Mouse (Mus musculus): Measurements from ENCODE around the gene 9230102O04Rik. TPM values are rescaled to one million over a fixed set of nuclear protein-coding genes. Genes with fewer than 3 reads are reported as not detected.

9230102O04Rik gene
- total RNA-seq, 4 experiments from 2014 or later, result not detected

DNA sequence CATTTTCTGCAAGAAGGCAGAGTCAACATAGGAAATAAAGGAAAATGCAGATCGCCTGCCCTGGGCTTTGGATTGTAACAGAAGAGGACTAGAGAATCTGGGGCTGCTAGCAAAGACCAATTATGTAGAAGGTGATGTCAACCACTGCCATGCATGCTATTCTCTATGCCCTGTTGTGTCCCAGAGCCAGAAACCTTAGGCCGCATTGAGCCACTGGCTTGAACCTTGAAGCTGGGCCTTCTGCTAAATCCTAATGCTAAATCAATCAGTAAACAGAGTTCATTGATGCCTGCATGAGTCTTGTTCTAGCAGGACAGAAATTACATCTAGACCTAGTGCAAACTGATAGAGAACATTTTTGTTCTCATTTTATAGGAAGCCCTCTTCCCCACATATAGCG lies 3.3 kb downstream of the 9230102O04Rik start:
- DNase-seq (ENCODE audit: low spot score in 2 of 2), result no peak

DNA sequence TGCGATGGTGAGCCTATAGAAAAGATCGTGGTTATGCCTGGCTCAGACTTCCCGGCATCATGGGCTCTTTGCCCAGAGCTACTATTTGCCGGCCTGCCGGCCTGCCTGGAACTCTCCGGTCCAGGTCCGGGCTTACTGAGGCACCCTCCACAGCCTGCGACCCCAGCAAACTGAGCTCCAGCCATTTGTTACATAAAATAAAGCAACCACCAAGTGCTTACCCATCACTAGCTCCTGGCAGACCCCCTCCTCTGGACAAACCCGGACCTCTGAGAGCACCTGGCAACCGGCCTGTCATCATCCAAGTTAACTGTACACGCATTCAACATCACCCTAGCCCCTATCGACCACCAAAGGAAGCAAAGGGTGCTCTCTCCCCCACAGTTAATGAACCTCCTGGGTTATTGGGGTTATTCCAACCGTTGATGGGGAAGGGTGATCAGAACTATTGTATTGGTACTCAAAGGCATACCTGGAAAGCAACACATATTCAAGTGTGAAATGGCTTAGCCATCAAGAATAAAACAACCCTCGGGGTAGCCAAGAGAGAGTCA lies 4.0 kb downstream of the 9230102O04Rik start:
- no peak for DNase-seq (ENCODE audit: low spot score in 2 of 2)

DNA sequence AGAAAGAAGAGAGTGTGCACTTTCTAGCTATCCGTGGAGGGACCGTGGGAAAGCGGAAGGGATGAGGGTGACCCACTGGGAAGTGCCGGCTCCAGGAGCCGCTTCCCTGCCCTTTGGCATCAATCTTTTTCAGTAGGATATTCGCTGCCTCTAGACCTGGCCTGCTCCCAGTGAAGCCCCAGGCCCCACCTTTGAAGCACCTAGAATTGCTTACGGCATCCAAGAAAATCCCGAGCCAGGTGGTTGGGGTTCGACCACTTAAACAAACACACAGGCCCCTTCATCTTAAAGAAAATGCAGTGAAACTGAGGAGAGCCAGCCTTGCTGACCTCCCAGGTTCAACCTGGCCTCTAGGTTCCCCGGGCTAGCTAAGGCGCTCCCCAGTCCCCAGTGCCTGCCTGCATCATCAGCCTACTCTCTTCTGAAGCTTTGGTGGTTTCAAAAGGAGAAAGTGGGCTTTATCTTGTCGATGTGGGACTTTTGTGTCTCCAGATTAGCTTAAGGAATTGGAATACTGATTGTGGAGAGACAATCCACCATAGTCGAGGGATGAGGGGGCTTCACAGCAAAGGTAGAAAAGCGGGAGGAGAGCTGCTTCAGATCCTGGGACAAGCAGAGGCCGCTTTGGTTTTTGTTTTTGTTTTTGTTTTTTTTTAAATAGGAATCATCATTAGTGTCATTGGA lies 4.7 kb downstream of the 9230102O04Rik start:
- DNase-seq (ENCODE audit: low spot score in 2 of 2), result no peak

DNA sequence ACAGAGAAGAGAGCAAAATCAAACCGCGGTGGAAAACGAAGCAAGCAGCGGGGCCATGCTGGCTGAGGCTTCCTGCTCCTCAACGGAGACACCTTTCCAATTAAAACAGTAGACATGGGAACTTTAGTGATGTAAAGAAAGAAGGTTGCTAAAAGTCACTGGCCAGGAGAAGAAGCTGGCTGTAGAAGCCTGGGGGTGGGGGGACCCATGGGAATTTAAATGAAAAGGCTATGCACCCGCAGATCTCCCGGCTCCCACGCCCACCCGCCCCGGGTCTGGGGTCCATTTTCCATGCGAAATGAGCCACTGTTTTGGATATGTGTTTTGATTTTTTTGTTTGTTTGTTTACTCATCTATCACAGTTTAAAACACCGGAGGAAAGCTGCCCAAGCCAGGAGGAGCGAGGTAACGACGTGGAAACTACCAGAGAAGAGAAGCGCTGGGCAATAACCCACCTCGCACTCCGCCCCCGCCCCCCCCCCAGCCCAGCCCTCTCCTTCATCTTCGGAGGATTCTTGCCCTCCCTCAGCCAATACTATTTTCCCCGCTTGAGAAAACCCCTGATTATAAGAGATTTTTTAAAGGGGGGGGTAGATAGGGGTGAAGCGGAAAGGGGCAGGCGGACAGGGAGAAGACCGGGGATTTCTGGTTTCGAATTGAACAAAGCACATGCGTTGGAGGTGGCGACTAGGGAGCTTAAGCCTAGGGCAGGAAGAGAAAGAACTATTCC lies 5.4 kb downstream of the 9230102O04Rik start:
- no peak for DNase-seq (ENCODE audit: low spot score in 2 of 2)

DNA sequence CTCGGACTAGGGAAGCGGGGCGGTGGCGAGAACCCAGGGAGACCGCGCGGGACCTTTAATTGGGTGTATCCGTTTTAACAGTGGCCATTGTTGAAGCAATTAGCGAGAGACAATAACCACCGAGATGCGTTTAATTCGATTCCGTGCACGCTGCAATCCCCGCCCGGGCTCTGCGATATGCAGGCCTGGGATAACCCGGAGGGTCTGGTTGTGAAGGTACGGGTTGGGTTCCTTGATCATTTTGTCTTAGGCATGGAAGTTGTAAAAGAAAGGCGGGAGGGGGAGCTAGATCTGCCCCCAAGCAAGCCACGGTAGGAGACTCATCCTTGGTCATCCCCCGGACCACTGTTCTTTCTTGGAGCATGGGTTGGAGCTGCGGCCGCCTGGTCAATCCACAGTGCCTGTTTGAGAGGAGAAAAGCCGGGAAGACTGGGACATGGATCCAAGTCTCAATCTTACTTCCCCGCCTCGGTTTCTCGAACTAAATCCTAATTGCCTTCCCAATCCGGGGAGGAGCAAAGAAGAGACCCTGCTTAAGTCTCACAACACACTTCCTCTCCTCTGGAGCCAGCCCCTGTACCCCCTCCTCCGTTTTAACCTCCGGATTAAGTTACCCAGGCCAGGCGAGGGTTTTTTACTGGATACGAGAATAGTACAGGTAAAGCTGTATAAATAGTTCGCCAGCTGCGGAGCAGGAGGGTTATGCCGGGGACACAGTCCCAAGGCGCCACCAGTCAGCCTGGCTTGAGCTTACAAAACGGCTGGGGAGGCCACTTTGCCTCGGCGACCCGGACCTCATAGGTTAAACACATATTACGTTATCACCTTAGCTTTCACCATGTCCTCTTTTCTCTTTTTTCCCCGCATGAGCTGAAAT lies 6.2 kb downstream of the 9230102O04Rik start:
- DNase-seq (ENCODE audit: low spot score in 2 of 2), result no peak

DNA sequence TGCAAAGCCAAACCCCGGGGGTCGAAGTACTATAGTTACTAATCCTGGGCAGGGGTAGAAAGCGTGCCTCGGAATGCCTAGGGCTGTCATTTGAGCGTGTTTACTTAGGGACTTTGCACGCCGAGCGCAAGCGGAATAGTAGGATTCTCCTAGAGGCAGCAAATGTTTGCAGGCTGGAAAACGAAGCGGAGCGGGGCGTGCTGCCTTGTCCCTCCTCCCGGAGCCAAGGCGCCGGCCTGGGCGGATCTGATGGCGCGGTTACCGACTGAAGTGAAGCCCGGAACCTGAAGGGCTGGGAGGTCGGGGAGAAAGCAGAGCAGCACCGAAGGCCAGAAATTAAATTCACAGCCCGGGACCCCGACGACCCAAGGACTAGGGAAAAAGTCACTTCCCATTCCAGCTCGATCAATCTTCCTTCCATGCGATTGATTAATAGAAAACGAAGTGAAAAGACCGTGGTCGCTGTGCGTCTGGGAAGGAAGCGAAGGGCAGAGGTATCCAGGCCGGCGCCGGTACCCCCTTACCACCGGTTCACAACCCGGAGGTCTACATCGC lies 6.9 kb downstream of the 9230102O04Rik start:
- no peak for DNase-seq (ENCODE audit: low spot score in 2 of 2)

DNA sequence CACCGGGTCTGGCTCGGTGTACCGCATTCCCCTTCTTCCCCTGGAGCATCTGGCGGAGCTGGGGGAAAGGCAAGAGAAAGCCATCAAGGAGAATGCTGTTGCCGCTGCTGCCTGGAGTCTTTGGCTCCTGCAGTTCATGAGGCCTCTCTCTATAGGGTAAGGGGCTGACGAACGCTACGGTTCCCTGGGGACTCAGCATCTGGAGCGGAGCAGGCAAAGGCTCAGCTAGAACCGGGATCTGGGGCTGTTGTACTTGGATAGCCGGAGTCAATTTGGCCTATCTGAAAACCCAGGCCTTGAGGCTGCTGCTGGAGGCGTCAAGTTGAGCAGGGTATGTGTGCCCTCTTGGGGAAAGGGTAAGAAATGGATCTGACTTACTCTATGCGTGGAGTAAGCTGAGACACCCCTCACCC lies 7.7 kb downstream of the 9230102O04Rik start:
- DNase-seq (ENCODE audit: low spot score in 2 of 2), result no peak

DNA sequence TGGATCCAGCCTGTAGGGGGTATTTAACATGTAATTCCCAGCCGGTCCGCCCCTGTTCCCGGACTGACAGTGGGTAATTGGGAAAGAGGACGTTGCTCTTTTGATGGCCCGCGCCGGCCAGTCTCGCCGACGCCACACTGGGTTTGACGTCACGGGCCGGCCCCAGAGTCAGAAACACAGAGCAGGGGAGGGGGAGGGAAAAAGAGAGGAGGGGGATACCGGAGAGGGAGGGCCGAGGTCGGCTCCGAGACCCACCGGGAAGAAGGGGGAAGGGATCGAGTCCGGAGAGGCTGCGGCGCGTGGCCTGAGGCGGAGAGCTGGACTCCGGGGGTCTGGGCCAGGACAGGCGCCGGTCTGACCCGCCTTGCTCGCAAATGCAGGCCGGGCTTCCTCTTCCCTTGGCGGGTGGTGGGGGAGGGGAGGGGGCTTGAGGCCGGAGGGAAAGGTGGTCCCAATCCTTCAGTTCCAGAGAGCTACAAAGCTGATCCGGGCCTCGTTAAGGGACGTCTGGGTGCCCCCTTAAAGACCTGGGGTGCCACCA lies 8.2 kb downstream of the 9230102O04Rik start, which contains the start of gene 4930412O13Rik:
4930412O13Rik (plus strand) TSS at position 202 of the 541 bp plus-strand sequence.
- DNase-seq (ENCODE audit: low spot score in 2 of 2), result no peak

DNA sequence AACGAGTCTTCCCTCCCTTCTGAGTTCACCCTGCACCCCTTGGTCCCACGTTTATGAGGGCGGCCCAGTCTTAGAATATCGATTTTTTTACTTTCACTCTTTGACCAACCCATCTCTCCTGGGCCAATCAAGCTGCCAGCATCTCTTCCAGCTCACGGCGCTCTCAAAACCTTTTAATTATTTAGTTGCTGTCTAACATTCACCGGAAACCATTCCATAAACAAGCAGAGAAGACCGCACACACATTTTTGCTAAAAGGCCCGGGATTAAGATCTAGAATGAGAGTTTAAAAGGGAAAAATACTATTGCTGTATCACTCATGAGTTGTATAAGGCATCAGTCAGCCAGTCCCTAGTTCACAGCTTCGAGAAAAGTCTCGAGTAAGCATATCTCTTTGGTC lies 9.1 kb downstream of the 9230102O04Rik start:
- no peak for DNase-seq (ENCODE audit: low spot score in 2 of 2)

DNA sequence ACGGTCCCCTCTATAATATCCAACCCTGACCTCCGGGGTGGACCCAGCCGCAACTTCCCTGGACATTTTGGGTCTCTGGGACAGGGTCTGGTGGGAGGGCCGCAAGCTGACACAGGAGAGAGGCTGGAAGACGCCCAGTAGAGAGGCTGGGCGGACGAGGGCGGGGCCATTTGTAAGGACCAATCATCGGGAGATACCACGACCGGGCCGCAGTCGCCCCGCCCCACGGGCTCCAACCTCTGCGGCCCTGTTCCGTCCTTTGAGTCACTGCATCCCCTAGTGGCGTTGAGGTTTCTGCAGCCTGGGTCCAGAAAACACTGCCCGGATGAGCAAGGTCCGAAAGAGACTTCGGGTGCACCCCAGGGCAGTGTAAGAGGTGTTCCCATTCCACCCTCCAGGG lies 9.8 kb downstream of the 9230102O04Rik start:
- DNase-seq (ENCODE audit: low spot score in 2 of 2), result no peak

DNA sequence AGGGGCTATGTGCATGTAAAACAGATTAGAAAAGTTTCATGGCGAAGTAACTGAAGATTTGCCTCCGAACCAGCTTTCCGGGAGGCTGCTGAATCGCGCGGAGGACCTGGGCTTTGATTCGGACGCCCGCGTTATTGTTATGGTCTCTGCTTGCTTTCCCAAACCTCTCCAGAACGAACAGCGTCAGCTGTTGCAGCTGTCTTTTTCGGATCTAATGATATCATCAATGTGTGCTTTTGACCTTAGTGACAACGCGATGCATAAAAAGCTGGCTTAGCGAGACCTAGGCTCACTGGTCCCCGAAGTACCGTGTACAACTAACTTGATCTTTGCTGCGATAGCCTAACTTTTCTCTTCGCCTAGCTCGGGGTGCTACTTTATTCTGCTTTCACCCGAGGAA lies 10.2 kb downstream of the 9230102O04Rik start:
- DNase-seq (ENCODE audit: low spot score in 2 of 2), result no peak

DNA sequence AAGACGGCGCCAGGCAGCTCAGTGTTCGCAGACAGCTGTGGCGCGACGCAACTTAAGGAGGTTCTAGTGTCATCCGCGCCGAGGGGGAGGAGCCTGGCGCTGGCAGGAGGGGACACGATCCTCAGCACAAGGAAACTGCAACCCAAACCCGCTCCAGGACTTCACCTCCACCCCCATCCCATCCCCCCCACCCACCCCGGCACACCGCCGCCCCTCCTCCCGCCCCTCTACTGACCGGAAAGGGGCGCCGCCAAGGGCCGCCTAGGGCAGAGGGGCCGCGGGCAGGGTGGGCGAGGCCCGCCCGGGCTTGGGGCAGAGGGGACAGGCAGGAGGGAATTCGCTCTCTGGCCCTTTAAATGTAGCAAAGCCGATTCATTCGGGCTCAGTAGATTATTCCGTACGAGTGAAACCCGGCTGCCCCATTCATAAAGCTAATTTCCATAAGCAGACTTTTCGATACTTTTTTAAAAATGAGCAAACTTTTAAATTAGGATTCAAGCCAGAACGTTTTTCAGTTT lies 10.7 kb downstream of the 9230102O04Rik start:
- no peak for DNase-seq (ENCODE audit: low spot score in 2 of 2)

DNA sequence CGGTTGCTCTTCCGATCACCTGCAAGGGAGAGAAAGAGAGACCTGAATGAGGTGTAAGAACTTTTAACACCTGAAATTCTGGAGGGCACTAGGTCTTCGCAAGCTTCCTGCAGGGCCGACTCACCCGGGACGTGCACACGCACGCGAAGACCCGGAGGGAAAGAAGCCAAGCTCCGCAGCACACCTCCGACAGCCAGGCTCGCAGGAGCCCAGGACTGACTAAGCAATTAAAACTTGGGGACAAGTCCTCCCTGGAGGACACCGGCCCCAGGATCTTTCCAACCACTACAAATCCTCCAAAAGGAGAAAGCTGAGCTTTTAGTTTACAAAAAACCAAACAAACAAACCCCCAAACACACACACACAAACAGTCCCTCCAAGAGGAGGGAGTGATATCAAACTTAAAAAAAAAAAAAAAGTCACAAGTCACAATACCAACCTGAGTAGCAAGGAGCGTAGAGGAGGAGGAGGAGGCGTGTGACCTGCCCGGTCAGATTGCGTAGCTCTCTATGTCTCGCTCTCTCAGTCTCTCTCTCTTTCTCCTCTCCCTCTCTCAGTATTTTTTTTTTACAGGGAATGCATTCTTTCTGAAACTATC lies 11.3 kb downstream of the 9230102O04Rik start:
- DNase-seq (ENCODE audit: low spot score in 2 of 2), result no peak

DNA sequence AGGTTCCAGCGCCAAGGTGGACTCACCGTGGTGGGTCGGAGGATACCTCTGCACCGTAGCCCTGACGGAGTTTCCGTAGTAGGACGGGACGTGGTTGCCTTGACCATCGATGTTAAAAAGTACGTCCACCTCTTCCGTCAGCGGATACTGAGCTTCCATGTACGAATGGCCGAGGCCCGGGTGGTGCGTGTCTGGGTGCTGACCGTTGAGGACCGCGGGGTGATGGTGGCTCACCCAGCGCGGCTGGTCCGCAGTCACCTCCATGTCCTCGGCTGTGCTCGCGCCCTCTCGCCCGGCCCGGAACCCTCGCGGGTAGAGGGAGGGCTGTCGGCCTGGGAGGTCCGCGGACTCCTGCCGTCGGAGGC lies 12.0 kb downstream of the 9230102O04Rik start:
- DNase-seq (ENCODE audit: low spot score in 2 of 2), result no peak

DNA sequence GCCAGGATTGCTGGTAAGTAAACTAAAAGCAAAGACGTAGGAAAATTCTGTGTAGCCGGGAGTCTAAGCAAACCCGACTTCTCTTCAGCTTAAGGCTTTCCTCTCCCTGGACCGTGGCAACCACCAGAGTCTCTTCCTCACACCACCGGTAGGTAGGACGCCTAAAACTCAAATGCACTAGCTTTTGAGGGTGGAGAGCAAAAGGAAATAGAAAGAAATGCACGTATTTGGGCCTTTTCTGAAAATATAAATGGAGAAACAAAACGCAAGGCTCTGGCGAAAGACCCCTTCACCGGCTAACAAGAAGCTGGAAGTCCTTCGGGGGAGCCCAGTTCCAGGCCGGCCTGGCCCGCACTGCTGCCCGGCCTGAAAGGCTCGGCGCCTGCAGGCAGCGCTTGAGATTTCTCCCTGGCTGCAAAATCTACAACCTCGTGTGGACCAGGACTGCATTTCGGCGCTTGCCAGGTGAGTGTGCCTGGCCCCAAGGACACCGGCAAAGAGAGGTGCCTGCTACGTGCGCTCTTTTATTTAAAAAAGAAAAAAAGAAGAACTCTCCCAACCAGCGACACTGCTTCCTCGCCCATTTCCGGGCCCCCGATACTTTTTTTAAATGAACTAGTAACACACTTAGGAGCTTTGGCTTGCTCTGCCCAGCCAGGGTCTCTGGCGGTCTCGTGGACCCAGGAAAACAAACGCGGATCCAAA lies 12.6 kb downstream of the 9230102O04Rik start:
- DNase-seq (ENCODE audit: low spot score in 2 of 2), result no peak

DNA sequence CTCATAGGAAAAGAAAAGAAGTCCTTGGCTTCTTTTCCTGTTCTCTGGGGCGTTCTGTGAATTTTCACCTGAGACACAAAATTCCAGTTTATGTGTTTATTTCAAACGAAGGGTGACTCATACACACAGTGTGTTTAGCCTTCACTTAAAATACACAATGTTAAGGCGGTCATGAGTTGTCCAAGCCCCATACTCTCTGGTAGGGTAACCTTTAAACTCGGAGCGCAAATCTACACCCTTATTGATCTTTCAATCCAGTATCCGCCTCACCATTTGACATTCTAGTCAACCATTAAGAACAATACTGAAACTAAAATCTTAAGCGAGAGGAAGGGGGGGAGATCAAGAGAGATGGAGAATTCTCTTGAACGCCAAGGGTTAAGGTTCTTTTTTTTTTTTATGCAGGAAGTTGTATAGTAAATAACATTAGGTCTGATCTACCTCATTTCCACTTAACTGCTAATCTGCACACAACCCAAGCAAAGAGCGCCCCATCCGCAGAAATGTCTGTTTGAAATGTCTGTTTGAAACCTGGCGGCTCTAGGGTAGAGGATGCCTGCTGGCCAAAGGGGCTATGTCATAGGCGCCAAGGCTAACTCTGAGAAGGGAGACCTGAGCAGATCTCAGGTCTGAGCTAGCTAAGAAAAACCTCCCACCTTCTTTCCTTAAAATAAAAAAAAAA lies 13.5 kb downstream of the 9230102O04Rik start:
- no peak for DNase-seq (ENCODE audit: low spot score in 2 of 2)

DNA sequence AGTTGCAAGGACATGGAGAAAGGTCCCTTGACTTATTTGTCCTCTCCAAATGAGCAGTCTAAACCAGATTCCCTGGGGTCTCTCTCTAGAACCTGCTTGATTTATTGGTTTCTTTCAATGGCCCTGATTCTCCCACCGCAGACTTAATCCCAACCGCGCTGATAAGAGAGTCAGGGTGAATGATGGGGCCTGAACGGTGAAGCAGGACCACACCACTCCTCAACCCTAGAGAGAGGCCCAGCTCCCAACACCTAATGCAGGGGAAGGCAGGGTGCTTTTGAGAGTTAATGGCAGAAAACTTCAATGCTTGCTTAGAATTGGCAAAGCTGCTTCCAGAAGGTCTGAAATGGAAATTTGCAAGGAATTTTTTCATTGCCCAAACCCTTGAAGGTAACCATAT lies 14.1 kb downstream of the 9230102O04Rik start:
- no peak for DNase-seq (ENCODE audit: low spot score in 2 of 2)

DNA sequence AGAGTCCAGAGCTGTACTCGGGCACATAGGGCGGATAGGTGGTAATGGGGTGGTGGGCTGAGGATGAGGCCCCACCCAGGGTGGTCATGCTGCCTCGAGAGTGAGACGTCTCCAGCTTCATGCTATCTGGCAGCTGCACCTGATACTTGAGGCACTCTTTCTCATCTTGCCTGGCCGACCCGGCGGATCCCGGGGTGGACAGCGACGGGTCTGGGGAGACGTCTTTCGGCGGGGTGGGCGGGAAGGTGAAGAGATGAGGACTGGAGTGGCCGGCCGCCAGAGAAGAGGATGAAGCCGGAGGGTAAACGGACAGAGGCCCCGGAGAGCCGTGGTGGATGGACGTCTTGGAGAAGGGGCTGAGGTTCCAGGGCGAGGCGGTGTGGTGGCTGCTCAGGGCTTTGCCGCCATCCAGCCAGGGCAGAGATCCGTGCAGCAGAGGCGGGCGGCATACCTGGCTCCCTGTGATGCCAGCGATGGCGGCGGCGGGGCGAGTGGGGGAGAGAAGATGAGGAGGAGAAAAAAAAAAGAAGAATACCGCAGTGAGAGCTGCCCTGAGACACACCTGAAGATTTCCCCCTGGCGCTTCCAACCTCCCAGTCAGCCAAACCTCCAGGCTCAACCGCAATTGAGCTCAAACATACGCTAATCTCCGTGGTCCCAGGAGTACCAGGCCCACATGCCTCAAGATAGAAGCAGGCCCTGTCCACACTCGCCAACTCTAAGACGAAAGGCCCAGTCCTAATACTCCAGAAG lies 14.7 kb downstream of the 9230102O04Rik start:
- no peak for DNase-seq (ENCODE audit: low spot score in 2 of 2)

DNA sequence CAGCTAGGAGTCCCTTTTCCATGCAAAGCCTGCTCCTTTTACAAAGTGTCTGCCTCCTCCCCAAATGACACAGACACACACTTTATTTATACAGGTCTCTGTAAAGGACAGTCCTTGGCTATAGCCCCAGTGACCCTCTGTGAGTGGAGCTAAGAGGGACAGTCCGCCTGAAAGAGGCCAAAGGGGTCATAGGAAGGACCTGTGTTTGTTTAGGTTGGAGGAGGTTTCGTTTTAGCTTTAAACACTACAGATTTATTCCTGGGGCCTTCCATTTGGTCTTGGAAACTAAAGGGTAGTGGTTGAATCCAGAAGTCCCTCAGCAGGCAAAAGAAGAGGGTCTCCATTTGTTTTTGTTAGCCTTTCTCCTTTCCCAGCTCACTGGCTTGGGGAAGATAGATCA lies 15.6 kb downstream of the 9230102O04Rik start:
- no peak for DNase-seq (ENCODE audit: low spot score in 2 of 2)

Data from left cerebral cortex, adult 8-10 months (tissue).